Mouse (Mus musculus) 416B (cell line): ENCODE measurements at regions not wholly inside any gene's neighbourhood (a gene's known extent, or its start where the extent isn't known, plus 50 kb on each side); places are given as distances from the start of the nearest gene placed in this dataset.
"Not testable (repeated sequence)": the region's sequence is repeated elsewhere in the genome, so short reads cannot be mapped to it uniquely, and the experiment has no call there.

Experiments
- DNase-seq: peaks from one replicate; pipeline ENCODE4 v3.0.0; 2011; ENCODE audit warnings: low read depth

GRCm38 (mm10) chr12:77526581-77526980, 288.7 kb downstream of the Fut8 start:
- not testable (repeated sequence) for DNase-seq

- DNase-seq = no peak
These were observed 289.6 kb downstream of the Fut8 start for GRCm38 (mm10) chr12:77527499-77527898.

GRCm38 (mm10) chr12:77527953-77528865, 290.3 kb downstream of the Fut8 start:
- DNase-seq = no peak

- no peak for DNase-seq
These were observed 290.9 kb downstream of the Fut8 start for GRCm38 (mm10) chr12:77528868-77529271.

GRCm38 (mm10) chr12:77529414-77529813, 291.5 kb downstream of the Fut8 start:
- DNase-seq = no peak

GRCm38 (mm10) chr12:77529955-77530354, 292.0 kb downstream of the Fut8 start:
- DNase-seq = peak; percentile 50

- peak; percentile 46 for DNase-seq
These were observed 293.4 kb downstream of the Fut8 start for GRCm38 (mm10) chr12:77531294-77531693.

- DNase-seq = peak; percentile 46
These were observed 294.6 kb downstream of the Fut8 start for GRCm38 (mm10) chr12:77532547-77532946.

GRCm38 (mm10) chr12:77533606-77534005, 295.7 kb downstream of the Fut8 start:
- no peak for DNase-seq

- peak; percentile 91 for DNase-seq
These were observed 296.2 kb downstream of the Fut8 start for GRCm38 (mm10) chr12:77534079-77534478.

GRCm38 (mm10) chr12:77535147-77535546, 297.2 kb downstream of the Fut8 start:
- DNase-seq = peak; percentile 17

GRCm38 (mm10) chr12:77537139-77537848, 299.4 kb downstream of the Fut8 start:
- DNase-seq = peak; percentile 88

- peak; percentile 83 for DNase-seq
These were observed 301.9 kb downstream of the Fut8 start for GRCm38 (mm10) chr12:77539661-77540431.

- no peak for DNase-seq
These were observed 303.3 kb downstream of the Fut8 start for GRCm38 (mm10) chr12:77541051-77541765.

- no peak for DNase-seq
These were observed 303.9 kb downstream of the Fut8 start for GRCm38 (mm10) chr12:77541826-77542225.

- no peak for DNase-seq
These were observed 305.7 kb downstream of the Fut8 start for GRCm38 (mm10) chr12:77543651-77544050.

GRCm38 (mm10) chr12:77546165-77546564, 308.2 kb downstream of the Fut8 start:
- DNase-seq = no peak

GRCm38 (mm10) chr12:77568286-77568685, 330.4 kb downstream of the Fut8 start:
- peak; percentile 64 for DNase-seq

GRCm38 (mm10) chr12:77570501-77570900, 332.6 kb downstream of the Fut8 start:
- DNase-seq = no peak

- DNase-seq = no peak
These were observed 333.1 kb downstream of the Fut8 start for GRCm38 (mm10) chr12:77571071-77571470.

- peak; percentile 33 for DNase-seq
These were observed 337.1 kb downstream of the Fut8 start for GRCm38 (mm10) chr12:77575046-77575445.

GRCm38 (mm10) chr12:77588297-77588696, 350.4 kb downstream of the Fut8 start:
- DNase-seq = no peak
